Mouse (Mus musculus) limb, embryonic 15.5 days (tissue): ENCODE measurements around the gene Csf1. TPM values are rescaled to one million over a fixed set of nuclear protein-coding genes. Genes with fewer than 3 reads are reported as not detected.
"Not testable (repeated sequence)": the region's sequence is repeated elsewhere in the genome, so short reads cannot be mapped to it uniquely, and the experiment has no call there.

Source experiments
- ATAC-seq: fragments of 200-750 bp; cut with Nextera tagmentation; 2 replicates; pipeline ENCODE4 v1.8.0; 2017; ENCODE audit warnings: low read depth, moderate TSS enrichment; ENCODE audit not compliant: insufficient number of reproducible peaks, low FRiP score, low TSS enrichment
- H3K27ac ChIP-seq: fragments of 300-500 bp; sonication (generic); 2 replicates; pipeline ENCODE4 v1.5.1; 2015; ENCODE audit warnings: moderate library complexity, mild to moderate bottlenecking, inconsistent platforms
- H3K27me3 ChIP-seq: fragments of 300-500 bp; sonication (generic); 2 replicates; pipeline ENCODE4 v1.6.1; 2015; ENCODE audit warnings: inconsistent platforms
- H3K36me3 ChIP-seq: fragments of 300-500 bp; sonication (generic); 2 replicates; pipeline ENCODE4 v1.6.1; 2015; ENCODE audit warnings: inconsistent platforms
- H3K4me1 ChIP-seq: fragments of 300-500 bp; sonication (generic); 2 replicates; pipeline ENCODE4 v1.6.1; 2015; ENCODE audit warnings: inconsistent platforms
- H3K4me2 ChIP-seq: fragments of 300-500 bp; sonication (generic); 2 replicates; pipeline ENCODE4 v1.6.1; 2015; ENCODE audit warnings: mild to moderate bottlenecking, inconsistent platforms
- H3K4me3 ChIP-seq: fragments of 300-500 bp; sonication (generic); 2 replicates; pipeline ENCODE4 v1.5.1; 2015; ENCODE audit warnings: mild to moderate bottlenecking, inconsistent platforms
- H3K9ac ChIP-seq: fragments of 300-500 bp; sonication (generic); 2 replicates; pipeline ENCODE4 v1.6.1; 2015; ENCODE audit warnings: inconsistent platforms
- H3K9me3 ChIP-seq: fragments of 300-500 bp; sonication (generic); 2 replicates; pipeline ENCODE4 v1.6.1; 2016; ENCODE audit warnings: inconsistent platforms
- WGBS: fragments of 180-500 bp; shearing (Covaris S2); methylation state at CpG from one replicate; pipeline ENCODE4 v1.1.7; 2015; 5-methylcytosine and 5-hydroxymethylcytosine counted together
- polyA plus RNA-seq: library from polyadenylated mRNA; unstranded; fragments of >200 nt; fragmentation: Nextera tagmentation; extraction: Ambion mirVana; gene quantifications from 2 replicates; pipeline ENCODE4 v1.2.1, GENCODE M21; 2015

Gene Csf1
- polyA plus RNA-seq, 1 experiment from 2014 or later = 17.0 TPM

GRCm38 (mm10) chr3:107742071-107742710 is 18.1 kb downstream of the Csf1 start:
- H3K4me2 ChIP-seq = no peak overlapping the region
- 85% methylated on average over 10 of the region's 10 CpGs for WGBS
- H3K27me3 ChIP-seq = no peaks in the 10 kb centered on the region
- peak overlapping the region; percentile 87 for H3K27ac ChIP-seq
- no peak overlapping the region for H3K9ac ChIP-seq
- H3K4me3 ChIP-seq = no peak overlapping the region
- H3K4me1 ChIP-seq = peaks cover 56% of the 10 kb centered on the region
- H3K36me3 ChIP-seq = peaks cover 40% of the 10 kb centered on the region
- H3K9me3 ChIP-seq = no peaks in the 10 kb centered on the region
- no peak for ATAC-seq

GRCm38 (mm10) chr3:107741387-107741786 is 18.9 kb downstream of the Csf1 start:
- H3K9me3 ChIP-seq = no peaks in the 10 kb centered on the region
- no peak overlapping the region for H3K9ac ChIP-seq
- H3K27me3 ChIP-seq = no peaks in the 10 kb centered on the region
- H3K4me3 ChIP-seq = no peak overlapping the region
- H3K4me1 ChIP-seq = peaks cover 56% of the 10 kb centered on the region
- no peak overlapping the region for H3K4me2 ChIP-seq
- peaks cover 32% of the 10 kb centered on the region for H3K36me3 ChIP-seq
- peak overlapping the region; percentile 87 for H3K27ac ChIP-seq
- no peak for ATAC-seq

- WGBS = 7% methylated on average over 6 of the region's 6 CpGs
- ATAC-seq = peak; percentile 55; the same call in 1 of the 2 replicates
- H3K36me3 ChIP-seq = peaks cover 26% of the 10 kb centered on the region
- H3K27me3 ChIP-seq = no peaks in the 10 kb centered on the region
- H3K4me3 ChIP-seq = no peak overlapping the region
- H3K27ac ChIP-seq = peak overlapping the region; percentile 87
- no peak overlapping the region for H3K9ac ChIP-seq
- H3K9me3 ChIP-seq = no peaks in the 10 kb centered on the region
- no peak overlapping the region for H3K4me2 ChIP-seq
- H3K4me1 ChIP-seq = peaks cover 56% of the 10 kb centered on the region
These were observed 19.6 kb downstream of the Csf1 start for GRCm38 (mm10) chr3:107740578-107741207.

- H3K4me2 ChIP-seq = no peak overlapping the region
- WGBS = 46% methylated on average over 2 of the region's 2 CpGs
These were observed 20.3 kb downstream of the Csf1 start for GRCm38 (mm10) chr3:107739966-107740365.

DNA sequence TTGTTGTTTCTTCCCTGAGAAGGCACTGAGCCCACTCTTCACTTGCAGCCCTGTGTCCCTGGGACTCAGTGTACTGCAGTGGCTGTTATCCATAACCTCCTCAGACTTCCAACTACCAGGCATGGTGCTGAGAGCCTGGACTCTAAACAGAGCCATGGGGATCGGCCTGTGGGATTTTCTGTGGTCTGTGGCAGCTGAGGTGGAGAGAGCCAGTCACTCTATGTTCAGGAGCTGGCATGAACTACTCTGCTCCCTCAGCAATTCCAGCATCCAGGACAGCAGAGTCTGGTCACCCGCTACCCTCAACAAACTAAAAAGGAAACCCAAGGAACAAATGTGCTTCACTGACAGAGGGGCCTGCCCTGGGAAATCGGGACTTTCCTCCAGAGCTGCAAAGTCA is 20.8 kb downstream of the Csf1 start:
- H3K27me3 ChIP-seq = no peaks in the 10 kb centered on the region
- H3K9me3 ChIP-seq = no peaks in the 10 kb centered on the region
- ATAC-seq = no peak
- WGBS = 58% methylated on average over 3 of the region's 3 CpGs
- no peak overlapping the region for H3K4me3 ChIP-seq
- peaks cover 17% of the 10 kb centered on the region for H3K36me3 ChIP-seq
- H3K4me2 ChIP-seq = no peak overlapping the region
- peak overlapping the region; percentile 87 for H3K27ac ChIP-seq
- H3K9ac ChIP-seq = no peak overlapping the region
- H3K4me1 ChIP-seq = peaks cover 56% of the 10 kb centered on the region

More at GRCm38 (mm10) chr3:107739966-107740365, 20.3 kb downstream of the Csf1 start:
- Histone ChIP-seq H3K36me3 (peaks cover 21% of the 10 kb centered on the region), H3K4me3 (no peak overlapping the region), H3K9ac (no peak overlapping the region), H3K27me3 (no peaks in the 10 kb centered on the region), H3K9me3 (no peaks in the 10 kb centered on the region), H3K4me1 (peaks cover 56% of the 10 kb centered on the region), H3K27ac (peak overlapping the region; percentile 87)
- no peak for ATAC-seq

DNA sequence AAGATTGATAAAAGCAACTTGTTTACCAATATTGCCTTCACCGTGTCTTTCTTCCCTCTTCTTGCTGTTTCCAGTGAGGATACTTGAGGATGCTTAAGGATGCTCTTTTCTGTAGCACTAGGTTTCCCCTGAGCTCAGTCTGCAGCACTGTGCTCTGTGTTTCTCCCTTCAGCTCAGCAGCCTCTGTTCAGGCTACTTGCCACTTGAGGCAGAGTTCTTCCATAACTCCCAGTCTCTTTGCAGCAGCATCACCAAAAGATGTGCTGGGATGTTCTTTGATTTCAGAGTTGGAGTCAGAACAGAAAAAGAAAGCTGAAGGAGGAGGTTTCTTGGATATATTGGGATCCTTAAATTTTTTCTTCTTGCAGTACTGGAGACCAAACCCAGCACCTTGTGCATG is 21.6 kb downstream of the Csf1 start:
- Histone ChIP-seq H3K4me3 (no peak overlapping the region), H3K9me3 (no peaks in the 10 kb centered on the region), H3K27me3 (no peaks in the 10 kb centered on the region), H3K9ac (no peak overlapping the region), H3K4me1 (peaks cover 56% of the 10 kb centered on the region), H3K36me3 (peaks cover 9% of the 10 kb centered on the region), H3K4me2 (no peak overlapping the region), H3K27ac (no peak overlapping the region)
- no peak for ATAC-seq
- 80% methylated on average over 1 of the region's 1 CpGs for WGBS

DNA sequence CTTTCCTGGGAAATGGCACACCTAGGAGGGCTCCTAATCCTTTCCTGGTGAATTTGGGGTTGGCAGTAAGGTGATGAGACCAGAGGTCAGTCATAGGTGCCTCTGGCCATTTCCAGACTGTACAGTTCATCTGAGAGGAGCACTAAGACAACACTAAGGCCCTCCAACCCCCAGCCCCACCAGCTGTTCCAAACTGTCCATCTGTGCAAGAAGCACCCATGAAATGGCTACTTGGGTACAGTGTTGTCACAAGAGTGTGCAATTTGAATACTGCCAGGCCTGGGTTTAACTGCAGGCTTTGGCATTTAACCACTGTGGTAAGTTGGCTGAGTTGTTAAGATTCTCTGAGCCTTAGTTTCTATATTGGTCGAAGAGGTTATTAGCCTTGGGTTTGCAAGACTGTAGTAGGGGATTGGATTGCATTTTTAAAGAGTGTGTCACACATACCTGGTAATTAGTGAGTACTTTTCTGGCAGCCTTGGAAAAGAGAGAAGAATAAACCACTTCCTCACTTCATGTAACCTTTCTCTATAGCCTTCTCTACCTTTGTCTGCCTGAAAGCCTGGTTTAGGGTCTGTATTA is 22.6 kb downstream of the Csf1 start:
- no peak for ATAC-seq
- Histone ChIP-seq H3K4me3 (no peak overlapping the region), H3K4me2 (no peak overlapping the region), H3K9me3 (no peaks in the 10 kb centered on the region), H3K4me1 (peaks cover 47% of the 10 kb centered on the region), H3K27ac (no peak overlapping the region), H3K36me3 (peaks cover 5% of the 10 kb centered on the region), H3K27me3 (no peaks in the 10 kb centered on the region), H3K9ac (no peak overlapping the region)
- WGBS = 30% methylated on average over 1 of the region's 1 CpGs

- WGBS = 91% methylated on average over 13 of the region's 13 CpGs
- H3K4me2 ChIP-seq, H3K36me3 ChIP-seq, ATAC-seq, H3K9me3 ChIP-seq, H3K27me3 ChIP-seq, H3K27ac ChIP-seq, H3K4me3 ChIP-seq, H3K9ac ChIP-seq: not testable (repeated sequence)
- H3K4me1 ChIP-seq = peaks cover 27% of the 10 kb centered on the region
These were observed 24.6 kb downstream of the Csf1 start for GRCm38 (mm10) chr3:107735620-107736019.

DNA sequence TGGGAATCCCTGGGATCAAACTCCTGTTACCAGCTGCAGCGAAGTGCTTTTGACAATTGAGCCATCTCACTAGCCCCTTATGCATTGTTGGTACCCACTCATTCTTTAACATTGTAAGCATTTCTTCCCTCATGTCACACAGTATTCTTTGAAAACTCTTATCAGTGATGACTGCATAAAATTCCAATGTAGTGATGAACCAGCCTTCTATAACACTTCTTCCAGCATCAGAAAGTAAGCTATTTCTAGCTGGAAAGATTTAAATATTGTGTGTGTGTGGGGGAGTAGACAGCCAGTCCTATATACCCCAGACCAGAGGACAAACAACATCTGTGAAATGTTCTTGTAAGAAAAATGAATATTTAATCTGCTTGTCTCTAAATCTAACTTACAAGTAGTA is 26.9 kb downstream of the Csf1 start:
- peaks cover 12% of the 10 kb centered on the region for H3K4me1 ChIP-seq
- H3K36me3 ChIP-seq = no peaks in the 10 kb centered on the region
- no peak for ATAC-seq
- H3K4me3 ChIP-seq = no peak overlapping the region
- no peak overlapping the region for H3K27ac ChIP-seq
- H3K27me3 ChIP-seq = no peaks in the 10 kb centered on the region
- 94% methylated on average over 1 of the region's 1 CpGs for WGBS
- H3K9me3 ChIP-seq = no peaks in the 10 kb centered on the region
- H3K9ac ChIP-seq = no peak overlapping the region
- no peak overlapping the region for H3K4me2 ChIP-seq

DNA sequence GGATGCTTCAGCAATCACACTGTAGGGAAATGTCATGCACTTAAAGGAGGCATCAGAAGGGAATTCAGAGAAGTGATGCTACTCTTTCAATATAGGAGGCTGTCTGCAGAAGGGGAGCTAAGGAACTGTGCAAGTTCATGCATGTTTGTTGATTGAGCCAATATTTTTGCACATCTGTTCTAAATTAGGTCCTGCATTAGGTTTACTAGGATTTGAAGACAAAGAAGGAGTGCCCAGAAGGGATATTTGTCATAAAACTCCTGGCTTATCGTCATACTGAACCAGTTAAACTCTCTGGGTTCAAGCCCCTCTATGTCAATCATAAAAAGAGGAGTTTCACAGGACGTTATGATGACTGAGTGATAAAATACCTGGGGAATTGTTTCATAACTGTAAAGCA is 30.0 kb downstream of the Csf1 start:
- no peak overlapping the region for H3K9ac ChIP-seq
- no peak overlapping the region for H3K4me3 ChIP-seq
- H3K4me1 ChIP-seq = 0 out of 2 replicates have a peak, but pooled peaks cover 4% of the 10 kb centered on the region
- H3K9me3 ChIP-seq = no peaks in the 10 kb centered on the region
- no peak overlapping the region for H3K27ac ChIP-seq
- no peaks in the 10 kb centered on the region for H3K36me3 ChIP-seq
- no peak for ATAC-seq
- WGBS = 6% methylated on average over 2 of the region's 2 CpGs
- H3K27me3 ChIP-seq = no peaks in the 10 kb centered on the region
- H3K4me2 ChIP-seq = no peak overlapping the region

DNA sequence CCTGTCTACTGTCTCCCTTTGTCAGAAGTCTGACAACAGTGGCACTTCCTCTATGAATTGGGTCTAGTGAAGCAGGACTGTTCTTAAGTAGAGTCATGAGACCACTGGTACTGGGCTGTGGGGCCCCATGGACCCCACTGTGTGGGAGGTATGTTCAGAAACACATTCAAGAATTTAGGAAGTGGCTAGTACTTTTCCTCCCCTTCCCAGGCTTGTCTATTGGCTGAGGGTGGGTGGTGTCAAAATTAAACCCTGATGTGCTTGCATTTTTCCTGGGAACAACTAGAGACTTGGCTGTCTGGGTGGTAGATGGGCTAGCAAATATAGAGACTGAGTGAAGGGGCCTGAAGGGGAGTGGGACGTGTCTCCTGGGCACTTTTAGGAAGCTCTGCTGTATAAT is 31.8 kb downstream of the Csf1 start:
- no peaks in the 10 kb centered on the region for H3K9me3 ChIP-seq
- 28% methylated on average over 1 of the region's 1 CpGs for WGBS
- no peak overlapping the region for H3K4me3 ChIP-seq
- H3K9ac ChIP-seq = no peak overlapping the region
- H3K4me1 ChIP-seq = 0 out of 2 replicates have a peak, but pooled peaks cover 4% of the 10 kb centered on the region
- H3K27ac ChIP-seq = no peak overlapping the region
- H3K36me3 ChIP-seq = no peaks in the 10 kb centered on the region
- H3K4me2 ChIP-seq = no peak overlapping the region
- no peaks in the 10 kb centered on the region for H3K27me3 ChIP-seq
- 0 out of 2 replicates have a peak, but pooled peaks have one; percentile 30 for ATAC-seq

DNA sequence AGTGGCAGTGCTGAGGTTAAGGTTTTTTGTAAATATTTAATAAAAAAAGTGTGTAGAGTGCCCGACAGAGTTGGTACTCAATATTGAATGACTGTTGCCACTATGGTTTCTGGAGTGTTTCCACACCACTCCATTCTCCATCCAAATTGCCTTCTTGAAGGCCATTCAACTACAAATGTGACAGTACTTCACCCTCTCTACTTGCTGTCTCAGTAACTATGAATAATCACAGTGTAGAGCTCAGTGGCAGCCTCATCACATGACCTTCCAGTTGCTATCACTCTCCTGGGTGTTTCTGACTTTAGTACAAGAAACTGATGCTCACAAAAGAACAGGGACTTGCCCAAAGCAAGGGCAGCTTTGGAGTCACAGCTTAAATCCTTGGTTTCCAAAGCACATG is 44.3 kb downstream of the Csf1 start:
- H3K9me3 ChIP-seq = no peaks in the 10 kb centered on the region
- ATAC-seq = no peak
- 70% methylated on average over 1 of the region's 1 CpGs for WGBS

More for the DNA sequence above, 44.3 kb downstream of the Csf1 start:
- Histone ChIP-seq H3K27me3 (no peaks in the 10 kb centered on the region), H3K36me3 (no peaks in the 10 kb centered on the region), H3K27ac (no peak overlapping the region), H3K4me3 (no peak overlapping the region), H3K9ac (no peak overlapping the region), H3K4me2 (no peak overlapping the region), H3K4me1 (0 out of 2 replicates have a peak, but pooled peaks cover 2% of the 10 kb centered on the region)
